Mouse (Mus musculus) activated CD4-positive, CD25-positive, alpha-beta regulatory T cell (primary cell): ENCODE data around the gene Olfr678. TPM values are rescaled to one million over a fixed set of nuclear protein-coding genes. Genes with fewer than 3 reads are reported as not detected.

ENCODE experiments used
- polyA plus RNA-seq, 2 experiments: library from polyadenylated mRNA; unstranded; fragments of 100-300 nt; shearing (Covaris generic); gene quantifications; one replicate each; pipeline ENCODE4 v1.2.1; 2017

The Olfr678 gene
- not detected for polyA plus RNA-seq

DNA sequence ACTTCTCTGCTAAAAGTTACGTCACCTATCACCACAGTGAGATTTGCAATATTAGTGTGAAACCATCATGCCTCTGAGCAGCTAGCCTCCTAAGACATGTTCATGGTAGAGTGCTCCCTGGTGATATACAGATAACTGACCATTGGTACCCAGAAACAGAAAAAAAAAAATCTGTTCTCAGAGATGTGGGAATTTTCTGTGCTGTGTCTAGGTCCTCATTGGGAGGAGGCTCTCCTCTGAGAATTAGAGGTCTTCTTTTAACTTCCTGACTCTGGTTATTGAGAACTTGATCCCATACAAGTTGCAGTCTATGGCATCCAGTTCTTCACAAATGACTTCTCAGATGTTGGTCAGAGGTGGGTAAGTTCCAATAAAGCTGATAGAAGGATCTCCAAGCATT lies at the start of gene Olfr678:
Gene Olfr678 (plus strand): TSS at position 301 of the 400 bp plus-strand sequence.

DNA sequence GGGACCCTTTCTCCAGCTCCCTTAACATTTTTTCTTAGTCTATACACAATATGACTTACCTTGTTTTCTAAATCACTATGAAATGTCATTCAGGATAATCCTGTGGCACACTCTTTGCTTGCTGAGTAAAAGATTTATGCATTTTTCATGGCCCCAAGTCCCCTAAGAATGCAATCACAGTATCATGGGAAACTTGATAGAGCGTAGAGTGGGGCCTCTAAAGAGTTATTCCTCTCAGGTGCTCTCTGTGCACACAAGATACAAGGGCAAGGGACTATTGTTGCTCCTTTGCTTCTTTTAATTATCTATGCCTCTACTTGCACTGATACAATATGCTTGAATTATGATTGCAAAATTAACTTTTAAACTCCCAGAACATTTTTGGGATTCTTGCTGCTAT lies 35.9 kb upstream of the Olfr678 start, which contains the start of gene Olfr675:
Gene Olfr675 (minus strand): TSS at position 101 of the 400 bp plus-strand sequence.

DNA sequence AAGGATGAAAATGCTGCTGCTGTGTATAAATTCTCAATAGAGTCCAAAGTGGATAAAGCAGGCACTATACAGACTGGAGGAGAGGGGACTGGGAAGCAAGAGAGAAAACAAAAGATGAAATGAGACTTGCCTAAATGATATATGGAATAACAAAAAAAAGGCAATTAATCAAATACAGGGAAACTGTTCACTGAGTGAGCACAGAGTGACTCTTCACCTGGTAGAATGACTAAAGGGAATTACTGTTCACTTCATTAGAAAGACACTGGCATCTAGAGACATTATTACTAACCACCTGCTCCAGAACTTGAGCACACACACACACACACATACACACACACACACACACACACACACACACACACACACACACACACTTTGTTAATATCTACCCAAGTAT lies 31.9 kb upstream of the Olfr678 start, which contains the start of gene Olfr676:
Gene Olfr676 (plus strand): TSS at position 301 of the 400 bp plus-strand sequence.

DNA sequence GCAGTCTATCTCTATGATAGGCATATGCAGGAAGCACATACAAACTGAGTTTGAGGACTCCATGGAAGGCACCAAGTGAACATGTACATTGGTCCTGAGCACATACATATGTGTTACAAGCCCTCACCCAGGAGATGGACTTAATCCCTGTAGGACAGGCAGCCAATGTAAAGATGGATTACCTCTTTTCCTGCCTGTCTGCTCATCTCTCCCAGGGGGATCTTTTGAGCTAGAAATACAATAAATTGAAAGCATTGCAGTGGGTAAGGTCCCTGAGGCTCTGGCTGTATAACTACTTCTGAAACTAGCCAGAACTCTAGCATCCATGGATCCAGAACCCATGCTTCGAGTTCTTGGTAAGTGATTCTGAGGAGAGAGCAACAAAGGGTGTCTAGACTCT lies 16.6 kb downstream of the Olfr678 start, which contains the start of gene Olfr679:
Gene Olfr679 (plus strand): TSS at position 301 of the 400 bp plus-strand sequence.

DNA sequence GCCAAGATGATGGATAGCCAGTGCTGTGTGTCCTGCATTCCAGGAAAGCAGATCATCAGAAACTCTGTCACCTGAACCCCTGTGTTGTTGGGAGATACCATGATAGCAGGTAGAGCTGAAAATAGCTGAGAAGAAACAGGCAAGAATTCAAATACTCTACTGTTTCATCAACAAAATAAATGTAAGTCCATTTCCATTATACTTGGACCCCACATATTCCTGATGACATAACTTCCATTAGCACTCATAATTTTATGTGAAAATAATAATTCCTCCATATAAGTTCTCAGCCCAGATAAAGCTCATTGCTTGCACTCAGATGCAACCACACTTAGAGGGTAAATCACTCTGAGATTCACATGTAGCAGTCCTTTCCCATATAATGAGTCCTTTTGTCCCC lies 28.4 kb downstream of the Olfr678 start, which contains the start of gene Olfr680-ps1:
Gene Olfr680-ps1 (minus strand): TSS at position 101 of the 400 bp plus-strand sequence.

DNA sequence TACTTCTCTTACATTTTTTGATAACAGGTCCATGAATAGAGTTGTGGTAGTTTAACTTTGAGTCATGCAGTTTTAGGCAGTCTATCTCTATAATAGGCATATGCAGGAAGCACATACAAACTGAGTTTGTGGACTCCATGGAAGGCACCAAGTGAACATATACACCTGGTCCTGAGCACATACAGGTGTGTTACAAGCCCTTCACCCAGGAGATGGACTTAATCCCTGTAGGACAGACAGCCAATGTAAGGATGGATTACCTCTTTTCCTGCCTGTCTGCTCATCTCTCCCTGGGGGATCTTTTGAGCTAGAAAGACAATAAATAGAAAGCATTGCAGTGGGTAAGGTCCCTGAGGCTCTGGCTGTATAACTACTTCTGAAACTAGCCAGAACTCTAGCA lies 52.3 kb downstream of the Olfr678 start, which contains the start of gene Olfr681:
Gene Olfr681 (plus strand): TSS at position 301 of the 400 bp plus-strand sequence.

Other genes with a start within 250 kb of the Olfr678 start
- not detected for gene Usp17lb, start 221.9 kb upstream of the Olfr678 start, polyA plus RNA-seq
- under 1 TPM in 1 of 2 experiments, not detected in 1; 0.27 TPM for gene Usp17la, start 207.5 kb upstream of the Olfr678 start, polyA plus RNA-seq
- not detected for gene Olfr665, start 186.4 kb upstream of the Olfr678 start, polyA plus RNA-seq
- not detected for gene Olfr666, start 168.5 kb upstream of the Olfr678 start, polyA plus RNA-seq
- gene Olfr667, start 143.0 kb upstream of the Olfr678 start, polyA plus RNA-seq, result not detected
- gene Olfr668, start 136.4 kb upstream of the Olfr678 start, polyA plus RNA-seq, result not detected
- not detected for gene Olfr669, start 130.2 kb upstream of the Olfr678 start, polyA plus RNA-seq
- under 1 TPM in 1 of 2 experiments, not detected in 1; 0.16 TPM for gene Olfr670, start 101.9 kb upstream of the Olfr678 start, polyA plus RNA-seq
- not detected for gene Olfr671, start 85.3 kb upstream of the Olfr678 start, polyA plus RNA-seq
- under 1 TPM in 1 of 2 experiments, not detected in 1; 0.25 TPM for gene Olfr672, start 62.4 kb upstream of the Olfr678 start, polyA plus RNA-seq
- gene Olfr675, start 36.0 kb upstream of the Olfr678 start, polyA plus RNA-seq, result under 1 TPM in 1 of 2 experiments, not detected in 1; 0.11 TPM
- gene Olfr676, start 31.8 kb upstream of the Olfr678 start, polyA plus RNA-seq, result not detected
- gene Olfr677, start 13.1 kb upstream of the Olfr678 start, polyA plus RNA-seq, result not detected
- gene Olfr679, start 16.7 kb downstream of the Olfr678 start, polyA plus RNA-seq, result not detected
- gene Olfr680-ps1, start 28.3 kb downstream of the Olfr678 start, polyA plus RNA-seq, result not detected
- gene Olfr681, start 52.4 kb downstream of the Olfr678 start, polyA plus RNA-seq, result under 1 TPM in 1 of 2 experiments, not detected in 1; 0.05 TPM
- not detected for gene Olfr683, start 82.5 kb downstream of the Olfr678 start, polyA plus RNA-seq
- gene Olfr684, start 99.2 kb downstream of the Olfr678 start, polyA plus RNA-seq, result not detected
- gene Olfr685, start 121.5 kb downstream of the Olfr678 start, polyA plus RNA-seq, result not detected
- not detected for gene Olfr686, start 143.0 kb downstream of the Olfr678 start, polyA plus RNA-seq
- not detected for gene Olfr688, start 223.6 kb downstream of the Olfr678 start, polyA plus RNA-seq
- gene Olfr689, start 246.7 kb downstream of the Olfr678 start, polyA plus RNA-seq, result under 1 TPM in 1 of 2 experiments, not detected in 1; 0.02 TPM